Mouse (Mus musculus): ENCODE data around the gene Mapkapk5.

GRCm38 (mm10) chr5:121476040-121476439 is 69.7 kb downstream of the Mapkapk5 start:
- TF ChIP-seq CTCF (IDR thresholded peaks at IDR 0.05; ENCODE audit: insufficient read depth, low read length) (no peak), POLR2A (IDR thresholded peaks at IDR 0.05; ENCODE audit: borderline replicate concordance, extremely low read depth, low read depth, low read length) (no peak)

Measured in lung, adult 2 months (tissue).